Mouse (Mus musculus) forebrain, embryonic 12.5 days (tissue): ENCODE results near the gene Eef1akmt3. TPM values are rescaled to one million over a fixed set of nuclear protein-coding genes. Genes with fewer than 3 reads are reported as not detected.
A peak's percentile ranks its signal among the peaks of the same experiment; 100 is the strongest.

Experiments
- ATAC-seq: fragments of 200-750 bp; cut with Nextera tagmentation; 2 replicates; pipeline ENCODE4 v1.8.0; 2017; ENCODE audit warnings: moderate TSS enrichment; ENCODE audit not compliant: low FRiP score
- H3K27ac ChIP-seq: fragments of 300-500 bp; sonication (generic); 2 replicates; pipeline ENCODE4 v1.5.1; 2016; ENCODE audit warnings: mild to moderate bottlenecking
- H3K27me3 ChIP-seq: fragments of 300-500 bp; sonication (generic); 2 replicates; pipeline ENCODE4 v1.6.1; 2016; ENCODE audit warnings: mild to moderate bottlenecking
- H3K36me3 ChIP-seq: fragments of 300-500 bp; sonication (generic); replicated peaks from 2 replicates; pipeline ENCODE4 v1.6.1; 2016; ENCODE audit warnings: mild to moderate bottlenecking
- H3K4me1 ChIP-seq: fragments of 300-500 bp; sonication (generic); 2 replicates; pipeline ENCODE4 v1.6.1; 2016
- H3K4me2 ChIP-seq: fragments of 300-500 bp; sonication (generic); 2 replicates; pipeline ENCODE4 v1.6.1; 2016; ENCODE audit warnings: mild to moderate bottlenecking, moderate library complexity
- H3K4me3 ChIP-seq: fragments of 300-500 bp; sonication (generic); replicated peaks from 2 replicates; pipeline ENCODE4 v1.5.1; 2016; ENCODE audit warnings: mild to moderate bottlenecking
- H3K9ac ChIP-seq: fragments of 300-500 bp; sonication (generic); 2 replicates; pipeline ENCODE4 v1.6.1; 2016; ENCODE audit warnings: mild to moderate bottlenecking
- H3K9me3 ChIP-seq: fragments of 300-500 bp; sonication (generic); 2 replicates; pipeline ENCODE4 v1.6.1; 2016
- WGBS: fragments of 180-500 bp; shearing (Covaris S2); methylation state at CpG from one replicate; pipeline ENCODE4 v1.1.7; 2016; 5-methylcytosine and 5-hydroxymethylcytosine counted together
- polyA plus RNA-seq: library from polyadenylated mRNA; unstranded; fragments of >200 nt; fragmentation: Nextera tagmentation; extraction: Ambion mirVana; gene quantifications from 2 replicates; pipeline ENCODE4 v1.2.1, GENCODE M21; 2016

Eef1akmt3 gene
- polyA plus RNA-seq, 1 experiment from 2014 or later = 0.20 TPM

DNA sequence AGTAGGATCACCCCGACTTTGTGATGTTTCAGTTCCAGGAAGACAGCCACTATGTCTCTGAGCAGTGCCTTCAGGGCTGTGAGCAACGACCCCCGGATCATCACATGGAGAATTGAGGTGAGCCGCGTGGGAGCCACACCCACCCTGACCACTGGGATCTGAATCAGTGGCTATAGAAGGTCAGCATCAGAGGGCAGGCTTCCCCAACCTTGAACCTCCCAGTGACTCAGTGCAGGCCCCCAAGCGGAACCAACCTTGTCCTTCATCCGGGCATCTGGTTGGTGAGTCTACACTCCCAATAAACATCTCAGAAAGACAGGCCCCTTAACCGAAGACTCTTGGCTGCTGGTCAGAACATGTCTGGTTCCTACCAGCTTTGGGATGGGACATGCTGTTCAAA, 38.0 kb downstream of the Eef1akmt3 start:
- no peak for ATAC-seq
- Histone ChIP-seq H3K36me3 (peaks cover 26% of the 10 kb centered on the region), H3K27me3 (no peaks in the 10 kb centered on the region), H3K9ac (no peak overlapping the region), H3K4me2 (no peak overlapping the region), H3K4me1 (no peaks in the 10 kb centered on the region), H3K9me3 (no peaks in the 10 kb centered on the region), H3K4me3 (no peak overlapping the region), H3K27ac (no peak overlapping the region)
- 92% methylated on average over 8 of the region's 8 CpGs for WGBS

DNA sequence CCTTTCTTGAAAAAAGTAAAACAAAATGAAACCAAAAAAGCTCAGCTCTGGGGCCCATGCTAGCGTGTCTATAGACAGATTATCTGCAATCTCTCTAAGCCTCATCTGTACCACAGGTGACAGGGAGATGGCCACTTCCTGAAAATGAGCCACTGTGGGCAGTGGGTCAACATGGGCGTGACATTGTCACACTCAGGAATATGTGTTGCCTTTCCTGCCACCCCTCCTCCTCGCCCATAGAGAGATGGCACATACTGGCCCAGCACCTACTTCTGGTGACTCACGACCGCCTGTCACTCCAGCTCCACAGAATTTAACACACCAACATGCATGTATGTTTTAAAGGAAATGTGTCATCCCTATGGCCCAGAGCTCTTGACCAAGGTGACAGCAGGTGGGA, 38.5 kb downstream of the Eef1akmt3 start:
- H3K27ac ChIP-seq = no peak overlapping the region
- 93% methylated on average over 5 of the region's 5 CpGs for WGBS
- H3K27me3 ChIP-seq = no peaks in the 10 kb centered on the region
- no peak overlapping the region for H3K9ac ChIP-seq
- no peak overlapping the region for H3K4me2 ChIP-seq
- no peaks in the 10 kb centered on the region for H3K9me3 ChIP-seq
- no peak for ATAC-seq
- H3K4me3 ChIP-seq = no peak overlapping the region
- H3K36me3 ChIP-seq = peaks cover 32% of the 10 kb centered on the region
- H3K4me1 ChIP-seq = no peaks in the 10 kb centered on the region

DNA sequence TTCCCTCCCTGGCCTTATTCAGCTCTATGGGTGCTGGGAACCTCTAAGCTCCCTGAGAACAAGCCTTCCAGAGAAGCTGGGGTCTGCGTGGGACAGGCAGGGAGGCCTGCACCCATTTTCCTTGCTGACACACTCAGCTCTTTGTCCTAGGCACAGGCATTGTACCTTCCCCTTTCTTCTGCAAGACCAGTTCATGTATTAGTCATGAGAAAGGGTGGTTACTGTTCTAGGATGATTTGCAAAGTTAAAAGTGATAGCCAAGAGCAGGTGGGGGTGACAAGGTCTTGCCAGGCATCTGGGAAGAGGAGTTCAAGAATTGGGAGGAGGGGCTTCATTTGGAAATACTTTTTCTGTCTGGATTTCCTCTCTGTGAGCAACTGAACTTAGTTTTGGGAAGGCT, 39.3 kb downstream of the Eef1akmt3 start:
- no peak overlapping the region for H3K9ac ChIP-seq
- no peaks in the 10 kb centered on the region for H3K9me3 ChIP-seq
- WGBS = 79% methylated on average over 1 of the region's 1 CpGs
- no peak for ATAC-seq
- H3K4me3 ChIP-seq = no peak overlapping the region
- no peak overlapping the region for H3K27ac ChIP-seq
- peaks cover 39% of the 10 kb centered on the region for H3K36me3 ChIP-seq
- no peaks in the 10 kb centered on the region for H3K27me3 ChIP-seq
- H3K4me1 ChIP-seq = no peaks in the 10 kb centered on the region
- no peak overlapping the region for H3K4me2 ChIP-seq

DNA sequence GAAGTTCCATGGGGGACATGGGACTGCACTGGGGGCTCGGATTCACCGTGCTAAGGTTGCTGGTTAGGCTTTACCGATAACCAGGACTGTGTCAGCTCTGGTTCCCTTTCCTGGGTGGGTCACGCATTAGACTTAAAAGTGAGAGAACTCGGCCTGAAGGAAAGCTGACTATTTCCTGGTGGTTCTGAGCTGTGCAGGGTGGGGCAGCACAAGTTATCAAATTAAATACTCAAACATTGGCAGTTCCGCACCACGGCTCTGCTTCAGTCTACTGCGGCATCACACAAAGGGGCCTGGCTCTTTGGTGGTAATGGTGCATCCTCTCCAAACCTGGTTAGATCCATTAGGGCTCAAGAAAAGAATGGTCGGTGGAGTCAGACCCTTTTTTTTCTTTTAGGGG, 40.0 kb downstream of the Eef1akmt3 start:
- Histone ChIP-seq H3K4me3 (no peak overlapping the region), H3K27ac (0 out of 2 replicates have a peak overlapping the region, but pooled peaks have one; percentile 19), H3K4me2 (no peak overlapping the region), H3K36me3 (peaks cover 39% of the 10 kb centered on the region), H3K4me1 (no peaks in the 10 kb centered on the region), H3K9me3 (no peaks in the 10 kb centered on the region), H3K9ac (no peak overlapping the region), H3K27me3 (no peaks in the 10 kb centered on the region)
- WGBS = 92% methylated on average over 9 of the region's 9 CpGs
- ATAC-seq = no peak

DNA sequence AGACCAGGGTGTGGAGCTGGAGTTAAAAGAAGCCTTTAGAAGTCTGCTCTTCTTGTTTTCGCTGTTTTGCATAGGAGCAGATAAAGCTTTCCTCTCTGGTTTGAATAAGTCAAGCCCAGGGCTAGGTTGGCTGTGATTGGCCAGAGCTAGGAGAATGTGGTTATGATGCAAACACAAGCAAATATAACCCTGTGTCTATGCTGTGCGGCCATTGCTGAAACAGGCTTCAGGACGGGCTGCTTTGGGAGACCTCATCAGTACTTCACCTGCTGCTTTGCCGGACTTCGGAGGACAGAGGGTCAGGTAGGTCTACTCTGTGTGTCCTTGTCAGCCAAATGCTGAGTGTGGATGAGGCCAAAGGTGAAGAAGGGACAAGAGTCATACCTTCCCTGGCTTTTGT, 40.8 kb downstream of the Eef1akmt3 start, which contains the start of gene Avil:
Avil (plus strand) TSS at position 181 of the 400 bp plus-strand sequence.
- Histone ChIP-seq H3K36me3 (peaks cover 46% of the 10 kb centered on the region), H3K27me3 (no peaks in the 10 kb centered on the region), H3K9ac (no peak within 1 kb of the TSS), H3K4me3 (no peak within 1 kb of the TSS), H3K9me3 (no peaks in the 10 kb centered on the region), H3K4me1 (no peaks in the 10 kb centered on the region), H3K4me2 (no peak within 1 kb of the TSS), H3K27ac (0 out of 2 replicates have a peak within 1 kb of the TSS, but pooled peaks have one; percentile 19)
- WGBS = 90% methylated on average over 5 of the region's 5 CpGs
- peak; percentile 39; the same call in 1 of the 2 replicates for ATAC-seq

DNA sequence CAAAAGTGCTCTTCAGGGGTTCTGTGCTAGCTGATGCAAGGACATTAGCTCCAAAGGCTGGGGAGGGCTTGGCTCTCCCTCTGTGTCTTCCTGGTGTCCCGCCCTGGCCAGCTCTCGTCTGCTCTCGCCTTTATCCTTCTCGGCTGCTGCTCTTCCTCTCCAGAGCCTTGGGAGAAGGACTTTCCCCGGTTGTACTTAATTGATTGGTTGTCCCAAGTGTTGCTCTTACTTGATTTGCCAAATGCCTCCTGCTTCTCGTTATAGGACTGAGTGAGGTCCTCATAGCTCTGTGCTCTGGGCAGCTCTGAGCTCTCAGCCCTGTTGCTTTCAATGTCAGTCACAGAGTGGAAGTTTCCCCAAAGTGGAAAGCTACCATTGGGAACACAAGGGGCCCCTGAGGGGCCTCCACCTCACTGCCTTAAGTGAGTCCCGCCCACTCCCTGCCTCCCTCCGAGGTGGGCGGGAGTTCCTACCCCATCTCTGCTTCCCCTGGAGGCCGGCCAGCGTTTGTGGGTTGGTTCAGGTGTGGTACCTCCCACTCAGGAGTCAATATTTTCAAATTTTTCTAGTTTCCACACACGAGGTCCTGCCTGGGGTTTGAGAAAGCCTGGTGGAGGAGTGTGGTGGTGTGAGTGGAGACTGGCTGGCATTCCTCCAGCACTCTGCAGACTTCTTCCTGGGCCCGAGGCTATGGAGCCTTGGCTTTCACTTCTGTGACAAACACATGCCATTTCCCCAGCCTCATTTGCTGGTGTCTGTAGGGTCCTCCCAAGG, 43.8 kb downstream of the Eef1akmt3 start:
- no peaks in the 10 kb centered on the region for H3K9me3 ChIP-seq
- 80% methylated on average over 13 of the region's 13 CpGs for WGBS
- H3K4me1 ChIP-seq = no peaks in the 10 kb centered on the region
- ATAC-seq = no peak
- no peak overlapping the region for H3K9ac ChIP-seq
- peaks cover 76% of the 10 kb centered on the region for H3K36me3 ChIP-seq
- peak overlapping the region; percentile 32; the same call in 1 of the 2 replicates for H3K27ac ChIP-seq
- H3K27me3 ChIP-seq = no peaks in the 10 kb centered on the region
- H3K4me3 ChIP-seq = no peak overlapping the region
- no peak overlapping the region for H3K4me2 ChIP-seq

DNA sequence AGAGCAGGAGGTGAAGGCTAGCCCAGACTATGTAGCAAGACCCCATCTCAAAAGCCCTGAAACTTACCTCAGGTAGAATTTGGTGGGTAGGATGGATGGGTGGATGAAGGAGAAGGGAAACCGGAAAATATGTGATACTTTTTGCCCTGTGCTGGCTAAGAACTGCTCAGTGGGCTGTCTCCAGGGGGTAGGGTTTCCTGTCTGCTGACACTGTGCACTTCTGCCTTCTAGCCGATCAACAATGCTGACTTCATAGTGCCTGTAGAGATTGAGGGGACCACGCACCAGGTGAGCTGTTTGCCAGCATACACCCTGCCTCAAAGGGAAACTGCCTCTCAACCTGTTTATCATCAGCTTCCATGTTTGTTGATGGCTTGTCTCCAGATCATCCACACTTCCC, 47.7 kb downstream of the Eef1akmt3 start:
- no peak overlapping the region for H3K9ac ChIP-seq
- peaks cover 7% of the 10 kb centered on the region for H3K4me1 ChIP-seq
- H3K36me3 ChIP-seq = peaks cover 67% of the 10 kb centered on the region
- H3K27ac ChIP-seq = no peak overlapping the region
- H3K4me3 ChIP-seq = no peak overlapping the region
- 94% methylated on average over 3 of the region's 3 CpGs for WGBS
- no peaks in the 10 kb centered on the region for H3K9me3 ChIP-seq
- no peaks in the 10 kb centered on the region for H3K27me3 ChIP-seq
- no peak for ATAC-seq
- H3K4me2 ChIP-seq = no peak overlapping the region

DNA sequence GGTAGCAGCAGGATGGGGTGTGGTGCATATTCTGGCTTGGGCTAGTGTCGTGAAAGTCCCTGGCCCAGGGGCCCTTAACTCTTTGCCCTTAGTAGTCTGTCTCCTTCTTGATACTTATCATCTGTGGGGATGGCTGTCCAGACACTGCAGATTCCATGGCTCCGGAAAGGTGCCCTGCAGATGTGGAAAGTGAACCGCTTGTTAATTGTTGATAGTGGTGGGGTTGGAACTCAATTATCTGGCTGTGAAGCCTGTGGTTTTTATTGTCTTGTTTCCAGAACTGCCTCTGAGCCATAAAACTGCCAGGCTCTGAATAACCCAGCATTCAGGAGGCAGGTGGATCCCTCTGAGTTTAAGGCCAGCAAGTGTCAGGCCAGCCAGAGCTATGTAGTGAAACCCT, 49.6 kb downstream of the Eef1akmt3 start:
- ATAC-seq = no peak
- 85% methylated on average over 3 of the region's 3 CpGs for WGBS
- H3K4me2 ChIP-seq = no peak overlapping the region
- no peak overlapping the region for H3K4me3 ChIP-seq
- H3K9ac ChIP-seq = no peak overlapping the region
- peaks cover 51% of the 10 kb centered on the region for H3K36me3 ChIP-seq
- H3K27me3 ChIP-seq = no peaks in the 10 kb centered on the region
- H3K4me1 ChIP-seq = peaks cover 26% of the 10 kb centered on the region
- no peak overlapping the region for H3K27ac ChIP-seq
- H3K9me3 ChIP-seq = no peaks in the 10 kb centered on the region

DNA sequence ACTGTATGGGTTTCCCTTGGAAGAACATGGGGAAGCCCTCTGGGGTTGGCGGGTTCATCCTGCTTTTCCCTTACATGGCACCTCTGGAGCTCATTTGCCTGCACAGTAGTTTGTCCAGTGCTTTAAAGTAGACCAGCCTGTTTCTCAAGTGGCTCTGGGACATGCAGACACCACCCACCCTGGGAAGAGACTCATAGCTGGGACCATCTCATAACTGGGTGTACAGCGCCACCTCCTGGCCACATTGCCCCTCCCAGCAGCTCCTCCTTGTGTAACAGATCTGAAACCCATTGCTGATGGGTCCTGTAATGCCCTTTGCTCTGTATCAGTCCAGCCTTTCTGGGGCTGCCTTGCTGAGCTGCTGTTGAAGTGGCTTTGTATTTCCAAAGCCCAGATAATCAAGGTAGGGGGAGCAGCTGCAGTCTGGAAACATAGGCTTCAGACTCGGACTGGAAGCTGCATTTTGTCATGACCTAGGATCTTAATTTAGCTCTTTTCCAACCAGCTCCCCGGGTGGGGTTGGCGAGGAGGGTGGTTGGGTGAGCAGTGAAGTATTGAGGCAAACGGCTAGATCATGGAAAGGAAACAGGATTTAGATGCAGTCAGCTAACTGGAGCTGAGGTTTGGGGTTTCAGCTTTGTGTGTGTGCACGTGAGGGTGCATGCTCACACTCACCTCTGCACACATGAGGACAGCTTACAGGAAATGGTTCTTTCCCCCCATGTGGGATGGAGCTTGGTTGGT, 50.8 kb downstream of the Eef1akmt3 start:
- Histone ChIP-seq H3K4me2 (no peak overlapping the region), H3K4me3 (no peak overlapping the region), H3K4me1 (peaks cover 37% of the 10 kb centered on the region), H3K27me3 (no peaks in the 10 kb centered on the region), H3K9me3 (no peaks in the 10 kb centered on the region), H3K36me3 (peaks cover 43% of the 10 kb centered on the region), H3K9ac (no peak overlapping the region), H3K27ac (0 out of 2 replicates have a peak overlapping the region, but pooled peaks have one; percentile 19)
- WGBS = 70% methylated on average over 7 of the region's 7 CpGs
- ATAC-seq = peak; percentile 72

DNA sequence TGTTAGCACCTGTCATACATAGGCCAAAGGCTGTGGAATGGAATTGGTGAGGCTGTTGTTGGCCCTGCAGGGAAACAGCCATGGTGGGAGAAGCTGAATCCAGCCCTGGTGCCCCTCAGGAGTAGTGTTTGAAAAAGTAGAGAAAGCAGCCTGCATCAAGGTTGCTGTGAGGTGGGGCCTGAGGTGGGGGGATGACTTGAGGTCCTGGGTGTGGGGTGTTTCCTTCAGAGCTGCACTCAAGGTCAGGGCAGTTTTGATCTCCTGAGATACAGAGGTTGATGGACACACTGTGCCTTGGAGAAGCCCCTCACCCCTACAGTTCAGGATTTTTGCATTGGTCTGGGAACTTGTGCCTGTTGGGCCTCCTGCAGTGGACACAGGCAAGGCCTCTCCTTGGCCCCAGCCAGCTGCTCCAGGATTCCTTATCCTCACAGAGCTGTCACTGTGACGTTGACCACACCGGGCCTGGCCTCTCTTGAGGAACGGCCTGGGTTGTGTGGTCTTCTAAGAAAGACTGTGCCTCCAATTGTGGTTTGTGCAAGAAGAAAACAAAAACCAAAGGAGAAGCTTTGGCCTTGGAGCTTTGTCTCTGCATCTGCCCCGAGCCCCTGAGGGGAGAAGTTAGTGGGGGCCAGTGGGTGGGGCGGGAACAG, 52.7 kb downstream of the Eef1akmt3 start:
- peaks cover 52% of the 10 kb centered on the region for H3K4me1 ChIP-seq
- no peak overlapping the region for H3K4me2 ChIP-seq
- peak overlapping the region; percentile 33; the same call in 1 of the 2 replicates for H3K27ac ChIP-seq
- H3K36me3 ChIP-seq = peaks cover 25% of the 10 kb centered on the region
- H3K9ac ChIP-seq = no peak overlapping the region
- no peaks in the 10 kb centered on the region for H3K9me3 ChIP-seq
- H3K27me3 ChIP-seq = no peaks in the 10 kb centered on the region
- no peak for ATAC-seq
- 68% methylated on average over 5 of the region's 5 CpGs for WGBS
- no peak overlapping the region for H3K4me3 ChIP-seq

DNA sequence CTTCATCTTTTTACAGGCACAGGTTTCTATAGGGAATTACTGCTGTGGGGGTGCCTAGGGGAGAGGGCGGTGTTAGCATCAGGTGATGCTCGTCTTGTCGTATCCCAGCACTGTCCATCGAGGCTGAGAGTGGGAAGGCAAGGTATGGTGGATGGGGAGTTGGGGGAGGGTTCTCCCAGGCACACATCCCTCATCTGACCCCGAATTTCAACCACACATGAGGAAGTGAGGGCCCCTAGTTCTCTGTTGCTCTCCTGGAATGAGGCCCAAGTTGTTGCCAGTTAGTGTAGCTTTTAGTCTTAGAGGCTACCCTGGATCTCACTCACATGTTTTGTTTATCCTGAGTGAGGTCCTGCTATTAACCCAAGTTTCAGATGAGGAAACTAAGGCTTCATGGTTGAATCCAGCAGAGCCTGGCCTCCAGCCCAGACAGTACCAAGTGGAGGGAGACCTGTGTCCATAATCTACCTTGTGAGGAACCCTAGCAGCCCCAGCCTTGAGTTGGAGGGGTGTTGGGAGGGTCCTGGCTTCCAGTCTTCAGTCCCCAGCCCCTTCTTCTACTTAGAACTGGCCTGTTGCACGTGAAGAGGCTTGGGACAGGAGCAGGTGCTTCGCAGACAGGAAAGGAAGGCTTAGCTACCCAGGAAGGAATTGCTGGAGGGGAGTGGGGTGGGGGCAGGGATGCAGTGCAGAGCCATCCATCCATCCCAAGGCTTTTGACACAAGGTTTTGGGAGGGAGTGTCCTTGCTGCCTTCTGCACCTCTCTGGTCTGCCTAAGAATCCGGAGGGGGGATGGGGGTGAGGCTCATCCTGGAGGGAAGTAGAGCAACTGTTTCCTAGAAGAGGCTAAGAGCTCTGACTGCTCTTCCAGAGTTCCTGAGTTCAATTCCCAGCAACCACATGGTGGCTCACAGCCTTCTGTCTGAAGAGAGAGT, 53.9 kb downstream of the Eef1akmt3 start:
- H3K4me1 ChIP-seq = peaks cover 63% of the 10 kb centered on the region
- H3K4me2 ChIP-seq = no peak overlapping the region
- 65% methylated on average over 8 of the region's 8 CpGs for WGBS

More for the DNA sequence above, 53.9 kb downstream of the Eef1akmt3 start:
- Histone ChIP-seq H3K36me3 (peaks cover 13% of the 10 kb centered on the region), H3K4me3 (no peak overlapping the region), H3K9me3 (no peaks in the 10 kb centered on the region), H3K9ac (no peak overlapping the region), H3K27me3 (no peaks in the 10 kb centered on the region), H3K27ac (peak overlapping the region; percentile 38; the same call in 1 of the 2 replicates)
- ATAC-seq = no peak
